Mouse (Mus musculus): ENCODE results near the gene Dnajc12. TPM values are rescaled to one million over a fixed set of nuclear protein-coding genes. Genes with fewer than 3 reads are reported as not detected.

Gene Dnajc12
- polyA plus RNA-seq (2017; shearing (Covaris generic)): 11.1 TPM

GRCm38 (mm10) chr10:63382372-63383279 is at the start of gene Dnajc12:
Gene Dnajc12 (plus strand): TSS chr10:63382443.

DNA sequence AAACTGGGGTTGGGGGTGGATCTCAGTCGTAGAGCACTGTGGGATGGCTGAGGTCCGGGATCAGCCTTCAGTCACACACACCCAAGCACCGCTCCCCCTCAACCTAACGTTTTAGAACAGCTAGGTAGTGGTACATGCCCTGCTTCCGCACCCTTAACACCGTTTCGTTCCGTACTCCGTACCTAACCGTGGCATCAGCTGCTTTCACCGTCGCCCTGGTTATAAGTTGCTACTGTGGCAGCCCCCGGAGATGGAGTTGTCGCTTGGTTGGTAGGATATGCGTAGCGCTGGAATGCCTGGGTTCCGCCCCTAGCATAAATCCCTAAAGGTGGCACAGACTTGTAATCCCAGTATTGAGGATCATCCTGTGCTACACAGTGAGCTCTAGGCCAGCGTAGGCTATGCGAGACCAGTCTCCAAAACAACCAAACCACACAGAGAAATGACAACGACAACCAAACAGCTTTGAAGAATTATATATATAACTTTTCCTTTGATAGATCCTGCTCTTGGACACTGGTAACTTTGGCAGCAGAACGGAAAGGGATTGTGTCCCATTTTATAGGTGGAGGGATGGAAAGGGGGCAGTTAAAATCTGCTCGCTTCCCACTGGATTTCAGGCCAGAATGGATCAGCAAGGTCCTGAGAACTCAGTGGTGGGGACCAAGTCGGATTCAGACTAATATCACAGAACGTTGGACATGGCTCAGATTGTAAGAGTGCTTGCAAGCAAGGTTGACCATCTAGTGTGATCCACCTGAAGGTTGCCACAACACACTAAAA is 554 bp upstream of the Dnajc12 start, which contains the start of gene Sirt1:
Gene Sirt1 (minus strand): TSS at position 207 of the 783 bp plus-strand sequence.

GRCm38 (mm10) chr10:63421739-63422735 is 39.8 kb downstream of the Dnajc12 start, which contains the start of gene Gm7075:
Gene Gm7075 (minus strand): TSS chr10:63421789.

GRCm38 (mm10) chr10:63429785-63430305 is 47.6 kb downstream of the Dnajc12 start, which contains the start of gene Ctnna3:
Gene Ctnna3 (plus strand): TSS chr10:63430098.

Other genes with a start within 250 kb of the Dnajc12 start
- gene Mypn, start 178.5 kb upstream of the Dnajc12 start, polyA plus RNA-seq (2017; shearing (Covaris generic)): 0.20 TPM
- 87.6 TPM for gene Herc4, start 138.6 kb upstream of the Dnajc12 start, polyA plus RNA-seq (2017; shearing (Covaris generic))
- 31.6 TPM for gene Sirt1, start 739 bp upstream of the Dnajc12 start, polyA plus RNA-seq (2017; shearing (Covaris generic))
- not detected for gene Gm7075, start 39.3 kb downstream of the Dnajc12 start, polyA plus RNA-seq (2017; shearing (Covaris generic))
- 0.21 TPM for gene Ctnna3, start 47.7 kb downstream of the Dnajc12 start, polyA plus RNA-seq (2017; shearing (Covaris generic))